Mouse (Mus musculus) MEL (cell line): ENCODE data around the gene Scgb1c1. TPM values are rescaled to one million over a fixed set of nuclear protein-coding genes. Genes with fewer than 3 reads are reported as not detected.

Experiments
- DNase-seq: peaks from one replicate; pipeline ENCODE4 v3.0.0; 2011; ENCODE audit warnings: low read depth, low spot score
- H3K27ac ChIP-seq: 2 replicates; pipeline ENCODE4 v1.5.1; 2012; ENCODE audit warnings: low read depth, mild to moderate bottlenecking, control low read depth, low read length, moderate library complexity; ENCODE audit not compliant: control insufficient read depth
- H3K27me3 ChIP-seq, 2 experiments: fragments of 150-350 bp in 1 of 2; sonication (generic) in 1 of 2; 2 replicates each; pipeline ENCODE4 v1.6.1; 2012; ENCODE audit warnings: low read length in 2 of 2, mild to moderate bottlenecking in 2 of 2, improper control_type of control experiment in 1 of 2, moderate library complexity in 1 of 2; ENCODE audit not compliant: insufficient read depth in 2 of 2, control insufficient read depth in 1 of 2
- H3K36me3 ChIP-seq, 2 experiments: 2 replicates each; pipeline ENCODE4 v1.6.1; 2012 to 2014; ENCODE audit warnings: low read length in 2 of 2, improper control_type of control experiment in 1 of 2, inconsistent platforms in 1 of 2, mild to moderate bottlenecking in 1 of 2; ENCODE audit not compliant: insufficient read depth in 2 of 2, control insufficient read depth in 1 of 2
- H3K4me1 ChIP-seq, 2 experiments: fragments of 150-350 bp in 1 of 2; sonication (generic) in 1 of 2; 2 replicates each; pipeline ENCODE4 v1.6.1; 2012; ENCODE audit warnings: low read length in 2 of 2, improper control_type of control experiment in 1 of 2, mild to moderate bottlenecking in 1 of 2; ENCODE audit not compliant: insufficient read depth in 2 of 2, control insufficient read depth in 1 of 2
- H3K4me3 ChIP-seq, 2 experiments: fragments of 150-350 bp in 1 of 2; sonication (generic) in 1 of 2; 2 replicates each; pipeline ENCODE4 v1.5.1; 2012; ENCODE audit warnings: low read depth in 2 of 2, low read length in 2 of 2, mild to moderate bottlenecking in 2 of 2, moderate library complexity in 2 of 2, control low read depth in 1 of 2, improper control_type of control experiment in 1 of 2; ENCODE audit not compliant: control insufficient read depth in 1 of 2, insufficient read depth in 1 of 2
- H3K79me2 ChIP-seq: 2 replicates; pipeline ENCODE4 v1.6.1; 2012; ENCODE audit warnings: mild to moderate bottlenecking, low read length, moderate library complexity; ENCODE audit not compliant: control insufficient read depth, poor library complexity, insufficient read depth
- H3K9ac ChIP-seq: 2 replicates; pipeline ENCODE4 v1.6.1; 2012; ENCODE audit warnings: low read depth, mild to moderate bottlenecking, control low read depth, low read length, moderate library complexity; ENCODE audit not compliant: control insufficient read depth, poor library complexity, severe bottlenecking
- H3K9me3 ChIP-seq: fragments of 150-350 bp; sonication (generic); replicated peaks from 2 replicates; pipeline ENCODE4 v1.6.1; 2012; ENCODE audit warnings: mild to moderate bottlenecking, low read length, improper control_type of control experiment, moderate library complexity; ENCODE audit not compliant: insufficient read depth
- CHD1 ChIP-seq: IDR thresholded peaks from 2 replicates; pipeline ENCODE4 v1.6.1; 2012; ENCODE audit warnings: low read depth, mild to moderate bottlenecking, inconsistent platforms, low read length, improper control_type of control experiment
- CHD2 ChIP-seq: IDR thresholded peaks from 2 replicates; pipeline ENCODE4 v1.6.1; 2011; ENCODE audit warnings: low read length, improper control_type of control experiment
- E2F4 ChIP-seq: IDR thresholded peaks from 2 replicates; pipeline ENCODE4 v1.6.1; 2011; ENCODE audit warnings: low read depth, low read length, improper control_type of control experiment, borderline replicate concordance
- ELF1 ChIP-seq: IDR thresholded peaks from 2 replicates; pipeline ENCODE4 v1.6.1; 2014; ENCODE audit warnings: low read depth, mild to moderate bottlenecking, inconsistent platforms, low read length, improper control_type of control experiment, moderate library complexity
- ETS1 ChIP-seq: IDR thresholded peaks from 2 replicates; pipeline ENCODE4 v1.6.1; 2012; ENCODE audit warnings: low read depth, mild to moderate bottlenecking, inconsistent platforms, low read length, improper control_type of control experiment, moderate library complexity
- GATA1 ChIP-seq: IDR thresholded peaks from 2 replicates; pipeline ENCODE4 v1.6.1; 2011; ENCODE audit warnings: low read depth, low read length, improper control_type of control experiment
- HCFC1 ChIP-seq: IDR thresholded peaks from 2 replicates; pipeline ENCODE4 v1.6.1; 2012; ENCODE audit warnings: low read depth, mild to moderate bottlenecking, inconsistent platforms, low read length, improper control_type of control experiment, moderate library complexity
- JUND ChIP-seq: IDR thresholded peaks from 2 replicates; pipeline ENCODE4 v1.6.1; 2011; ENCODE audit warnings: low read depth, mild to moderate bottlenecking, improper control_type of control experiment, low read length
- MAFK ChIP-seq: IDR thresholded peaks from 2 replicates; pipeline ENCODE4 v1.6.1; 2011; ENCODE audit warnings: low read depth, mild to moderate bottlenecking, low read length, improper control_type of control experiment, borderline replicate concordance
- MAX ChIP-seq: IDR thresholded peaks from 2 replicates; pipeline ENCODE4 v1.6.1; 2011; ENCODE audit warnings: low read length, improper control_type of control experiment
- MXI1 ChIP-seq: IDR thresholded peaks from 2 replicates; pipeline ENCODE4 v1.6.1; 2011; ENCODE audit warnings: mild to moderate bottlenecking, low read depth, low read length, improper control_type of control experiment
- NRF1 ChIP-seq: IDR thresholded peaks from 2 replicates; pipeline ENCODE4 v1.6.1; 2014; ENCODE audit warnings: low read depth, mild to moderate bottlenecking, inconsistent platforms, low read length, improper control_type of control experiment, moderate library complexity; ENCODE audit not compliant: poor library complexity, insufficient read depth, severe bottlenecking
- POLR2AphosphoS2 ChIP-seq: IDR thresholded peaks from 2 replicates; pipeline ENCODE4 v1.6.1; 2011; ENCODE audit warnings: low read length, improper control_type of control experiment
- POLR2AphosphoS5 ChIP-seq: IDR thresholded peaks from 2 replicates; pipeline ENCODE4 v1.6.1; 2012; ENCODE audit warnings: low read depth, borderline replicate concordance, mild to moderate bottlenecking, inconsistent platforms, low read length, moderate library complexity, mixed read lengths
- RAD21 ChIP-seq: IDR thresholded peaks from 2 replicates; pipeline ENCODE4 v1.6.1; 2011; ENCODE audit warnings: mild to moderate bottlenecking, low read depth, low read length, improper control_type of control experiment
- SIN3A ChIP-seq: IDR thresholded peaks from 2 replicates; pipeline ENCODE4 v1.6.1; 2012; ENCODE audit warnings: low read length, improper control_type of control experiment, inconsistent platforms
- TAL1 ChIP-seq: IDR thresholded peaks from 2 replicates; pipeline ENCODE4 v1.6.1; 2012; ENCODE audit warnings: mild to moderate bottlenecking, inconsistent platforms, low read length, moderate library complexity, mixed read lengths
- TCF12 ChIP-seq: IDR thresholded peaks from 2 replicates; pipeline ENCODE4 v1.6.1; 2014; ENCODE audit warnings: low read depth, mild to moderate bottlenecking, inconsistent platforms, low read length, improper control_type of control experiment, moderate library complexity
- USF1 ChIP-seq: IDR thresholded peaks from 2 replicates; pipeline ENCODE4 v1.6.1; 2014; ENCODE audit warnings: low read depth, mild to moderate bottlenecking, inconsistent platforms, low read length, improper control_type of control experiment, moderate library complexity
- ZC3H11A ChIP-seq: IDR thresholded peaks from 2 replicates; pipeline ENCODE4 v1.6.1; 2012; ENCODE audit warnings: low read depth, mild to moderate bottlenecking, inconsistent platforms, low read length, improper control_type of control experiment
- ZKSCAN1 ChIP-seq: IDR thresholded peaks from 2 replicates; pipeline ENCODE4 v1.6.1; 2012; ENCODE audit warnings: low read depth, mild to moderate bottlenecking, inconsistent platforms, low read length, improper control_type of control experiment, moderate library complexity
- polyA plus RNA-seq, 2 experiments: library from polyadenylated mRNA; stranded (reverse) in 1 of 2; unstranded in 1 of 2; fragments of >175 nt in 1 of 2; fragments of >200 nt in 1 of 2; gene quantifications; 2 replicates each; pipeline versions ENCODE4 v1.2.1 to v1.2.4; 2012; ENCODE audit warnings: low replicate concordance in 2 of 2, low read depth in 1 of 2; ENCODE audit not compliant: insufficient read length in 2 of 2, insufficient read depth in 1 of 2, missing spikeins in 1 of 2
- total RNA-seq: library from RNA; depleted of rRNA; stranded (reverse); fragments of 300-350 nt; gene quantifications from 2 replicates; pipeline ENCODE4 v1.2.3, GENCODE M21; 2012

Gene Scgb1c1
- total and polyA plus RNA-seq, 3 experiments, result not detected

- Histone ChIP-seq H3K4me1 (peaks cover 2 to 3% of the 10 kb centered on the region in 2 experiments; a peak in 1 of 4 replicates), H3K27me3 (peaks cover 6 to 13% of the 10 kb centered on the region in 2 experiments), H3K4me3 (no peak overlapping the region)
These were observed 12.0 kb upstream of the Scgb1c1 start for GRCm38 (mm10) chr7:140833341-140833740.

GRCm38 (mm10) chr7:140834968-140835757, 10.2 kb upstream of the Scgb1c1 start, which contains the start of gene Urah:
TSS of gene Urah (plus strand) at chr7:140835018.
- no peaks in the 10 kb centered on the region for H3K79me2 ChIP-seq
- no peak within 1 kb of the TSS for H3K4me3 ChIP-seq
- no peak for DNase-seq
- H3K36me3 ChIP-seq, result no peaks in the 10 kb centered on the region; a peak in 1 of 4 replicates
- H3K9me3 ChIP-seq, result no peaks in the 10 kb centered on the region
- peaks cover 3 to 9% of the 10 kb centered on the region in 2 experiments; a peak in 2 of 4 replicates for H3K4me1 ChIP-seq
- peaks cover 6 to 13% of the 10 kb centered on the region in 2 experiments for H3K27me3 ChIP-seq
- no peak within 1 kb of the TSS for H3K27ac ChIP-seq
- H3K9ac ChIP-seq, result no peak within 1 kb of the TSS
- no peak for TF ChIP-seq HCFC1
- TF ChIP-seq CHD2, result no peak
- TF ChIP-seq SIN3A, result no peak
- TF ChIP-seq E2F4, result no peak
- no peak for TF ChIP-seq ZC3H11A
- no peak for TF ChIP-seq POLR2AphosphoS2
- no peak for TF ChIP-seq JUND
- no peak for TF ChIP-seq TCF12
- no peak for TF ChIP-seq MXI1
- no peak for TF ChIP-seq TAL1
- TF ChIP-seq MAFK, result no peak
- TF ChIP-seq, all 39 proteins: peak for 0

More at GRCm38 (mm10) chr7:140833341-140833740, 12.0 kb upstream of the Scgb1c1 start:
- Histone ChIP-seq H3K9me3 (no peaks in the 10 kb centered on the region), H3K79me2 (no peaks in the 10 kb centered on the region), H3K27ac (no peak overlapping the region), H3K9ac (no peak overlapping the region), H3K36me3 (no peaks in the 10 kb centered on the region)
- no peak for DNase-seq
- no peak for TF ChIP-seq CHD1
- TF ChIP-seq TCF12, result no peak
- no peak for TF ChIP-seq POLR2AphosphoS5
- no peak for TF ChIP-seq MAX
- TF ChIP-seq RAD21, result no peak
- TF ChIP-seq POLR2AphosphoS2, result no peak
- TF ChIP-seq ETS1, result no peak
- TF ChIP-seq USF1, result no peak
- no peak for TF ChIP-seq JUND
- no peak for TF ChIP-seq NRF1
- no peak for TF ChIP-seq ELF1
- TF ChIP-seq GATA1, result no peak
- no peak for TF ChIP-seq MXI1
- TF ChIP-seq ZKSCAN1, result no peak
